Mouse (Mus musculus) urinary bladder, postnatal 14 days (tissue): ENCODE results near the gene Tmem145.

ENCODE experiments used
- DNase-seq: peaks from one replicate; pipeline ENCODE4 v3.0.0; 2021; ENCODE audit warnings: low spot score

Tmem145 gene

GRCm38 (mm10) chr7:25293191-25293739, 12.6 kb upstream of the Tmem145 start:
- no peak for DNase-seq

DNA sequence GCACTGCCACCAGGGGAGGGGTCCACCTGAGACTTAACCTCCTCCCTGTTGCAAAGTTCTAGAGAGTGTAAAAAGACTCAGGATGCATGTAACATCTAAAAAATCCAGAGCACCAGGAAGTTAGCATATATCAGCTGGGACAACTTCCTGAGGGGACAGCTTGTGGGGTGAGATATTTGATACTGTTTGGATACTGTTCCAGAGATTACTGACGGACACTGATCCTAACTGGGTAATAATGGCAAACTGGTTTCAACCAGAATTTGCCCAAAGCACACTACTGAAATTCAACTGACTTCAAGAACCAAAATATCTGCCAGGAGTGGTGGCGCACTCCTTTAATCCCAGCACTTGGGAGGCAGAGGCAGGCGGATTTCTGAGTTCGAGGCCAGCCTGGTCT, 11.4 kb upstream of the Tmem145 start:
- no peak for DNase-seq

DNA sequence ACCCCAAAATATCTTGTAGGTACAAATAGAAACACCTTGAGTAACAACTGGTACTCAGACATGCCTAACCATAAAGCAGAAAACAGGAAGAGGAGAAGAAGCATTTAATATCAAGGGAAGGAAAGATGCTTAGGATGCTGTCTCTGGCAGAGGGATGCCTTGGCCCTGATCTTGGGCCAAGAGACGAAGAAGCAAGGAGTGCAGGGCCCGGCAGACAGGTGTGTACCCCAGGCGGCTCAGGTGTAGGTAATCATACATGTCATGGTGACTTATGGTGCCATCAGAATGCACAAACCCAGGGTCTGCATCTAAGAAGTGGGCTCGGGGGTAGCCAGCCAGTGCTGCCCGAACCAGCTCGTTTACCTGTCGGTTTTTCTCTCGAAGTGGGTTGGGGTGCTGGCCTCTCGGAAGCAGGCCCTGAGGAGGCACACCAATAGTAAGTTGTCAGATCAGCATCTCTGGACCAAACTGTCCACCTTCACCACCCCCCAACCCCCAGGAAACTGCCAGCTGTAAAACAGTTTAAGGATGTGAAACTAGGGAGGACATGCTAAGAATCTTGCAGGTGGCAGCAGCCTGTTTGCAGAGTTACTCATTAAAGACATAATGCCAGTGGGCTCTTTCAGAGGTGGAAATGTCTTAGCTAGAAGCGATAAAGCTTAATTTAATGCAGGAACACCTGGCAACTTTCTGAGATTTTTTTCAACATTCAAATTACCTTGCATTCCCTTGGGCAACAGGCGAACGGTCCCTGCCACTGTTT, 10.8 kb upstream of the Tmem145 start:
- no peak for DNase-seq

DNA sequence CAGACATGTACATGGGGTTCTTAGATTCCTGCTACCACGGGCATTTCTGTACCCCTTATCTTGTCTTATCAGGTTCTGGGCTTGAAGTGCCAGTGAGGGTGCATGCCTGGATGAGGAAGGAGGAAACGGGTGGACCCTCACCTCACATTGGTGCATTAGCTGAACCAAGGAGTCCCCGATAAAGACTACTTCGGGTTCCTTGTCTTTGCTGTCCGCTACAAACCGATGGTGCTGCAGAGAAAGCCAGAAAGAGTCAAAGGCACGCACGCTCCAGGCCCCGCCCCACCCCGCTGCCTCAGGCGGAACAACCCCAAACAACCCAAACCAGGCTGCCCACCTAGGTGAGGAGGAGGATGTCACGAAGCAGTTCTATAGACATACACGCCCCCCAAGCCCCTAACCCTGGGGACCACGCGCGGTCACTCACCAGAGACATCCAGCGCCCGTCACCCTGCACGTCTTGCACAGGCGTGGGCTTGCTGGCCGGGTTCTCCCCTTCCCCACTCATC, 8.9 kb upstream of the Tmem145 start:
- no peak for DNase-seq

DNA sequence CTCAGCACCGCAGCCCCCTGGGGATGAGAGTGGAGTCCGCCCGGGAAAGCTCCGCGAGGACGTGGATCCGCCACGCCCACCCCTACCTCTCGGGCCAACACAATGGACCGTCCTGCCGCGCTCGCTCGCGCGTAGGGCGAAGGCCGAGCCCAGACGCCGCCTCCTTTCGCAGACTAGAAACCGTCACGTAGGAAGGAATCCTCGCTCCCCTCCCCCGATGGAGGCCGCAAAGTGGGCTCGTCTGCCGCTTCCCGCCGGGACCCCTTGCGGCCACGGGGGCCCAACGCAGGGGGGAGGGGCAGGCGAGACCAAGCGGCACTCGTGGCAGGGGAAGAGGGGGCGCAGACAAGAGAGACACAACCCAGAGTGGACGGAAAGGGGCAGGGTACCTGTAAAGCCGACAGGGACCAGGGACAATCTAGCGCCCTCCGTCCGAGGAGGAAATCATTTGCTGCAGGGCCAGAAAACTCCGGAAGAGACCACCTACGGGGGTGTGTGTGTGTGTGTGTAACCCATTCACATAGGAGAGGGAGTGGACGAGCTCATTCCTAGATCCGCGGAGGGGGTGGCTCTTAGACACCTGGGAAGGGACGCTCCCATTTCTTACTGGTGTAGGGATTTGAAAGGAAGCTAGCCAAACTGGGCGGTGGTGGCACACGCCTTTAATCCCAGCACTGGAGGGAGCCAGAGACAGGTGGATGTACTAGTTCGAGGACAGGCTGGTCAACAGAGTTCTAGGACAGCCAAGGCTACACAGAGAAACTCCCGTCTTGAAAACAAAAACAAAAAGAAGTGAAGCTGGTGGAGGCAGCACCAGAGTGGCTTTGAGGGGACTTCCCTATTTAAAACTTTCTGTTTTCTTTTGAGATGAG, 8.2 kb upstream of the Tmem145 start, which contains the start of gene Pafah1b3:
TSS of gene Pafah1b3 (minus strand) at position 533 of the 872 bp plus-strand sequence.
- peak; percentile 87 for DNase-seq

GRCm38 (mm10) chr7:25301063-25301462, 4.8 kb upstream of the Tmem145 start, which contains the start of gene Prr19:
Prr19 (plus strand) TSS chr7:25301411.
- no peak for DNase-seq

DNA sequence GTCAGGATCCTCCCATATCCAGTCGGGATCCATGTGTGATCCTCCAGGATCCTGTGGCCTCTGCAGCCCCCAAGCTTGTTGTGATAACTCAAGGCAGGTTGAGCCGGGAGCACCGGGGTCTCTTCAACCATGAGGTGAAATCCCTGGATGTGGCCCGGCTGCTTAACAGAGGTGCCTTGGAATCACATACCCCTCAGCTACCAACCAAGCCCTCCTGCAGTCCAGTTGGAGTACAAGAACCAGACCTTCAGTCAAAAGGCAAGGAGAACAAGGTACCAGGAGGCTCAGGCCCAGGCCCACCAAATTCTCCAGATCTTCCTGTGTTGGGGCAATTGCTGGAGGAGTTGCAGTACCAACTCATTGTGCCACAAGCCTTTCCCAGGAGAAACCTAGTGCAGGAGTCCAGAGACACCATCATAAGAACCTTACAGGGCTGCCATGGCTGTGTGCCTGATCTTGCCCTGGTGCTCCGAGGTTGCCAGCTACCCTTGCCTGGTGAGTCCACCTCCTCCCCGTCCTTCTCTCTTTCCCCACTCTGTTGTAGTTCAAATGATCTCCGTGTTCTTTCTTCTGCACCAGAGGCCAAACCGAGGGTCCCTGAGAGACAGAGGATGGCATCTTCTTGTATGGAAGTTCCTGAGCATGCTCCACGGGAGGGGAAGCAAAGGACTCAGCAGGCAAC, 2.8 kb upstream of the Tmem145 start:
- DNase-seq = no peak

DNA sequence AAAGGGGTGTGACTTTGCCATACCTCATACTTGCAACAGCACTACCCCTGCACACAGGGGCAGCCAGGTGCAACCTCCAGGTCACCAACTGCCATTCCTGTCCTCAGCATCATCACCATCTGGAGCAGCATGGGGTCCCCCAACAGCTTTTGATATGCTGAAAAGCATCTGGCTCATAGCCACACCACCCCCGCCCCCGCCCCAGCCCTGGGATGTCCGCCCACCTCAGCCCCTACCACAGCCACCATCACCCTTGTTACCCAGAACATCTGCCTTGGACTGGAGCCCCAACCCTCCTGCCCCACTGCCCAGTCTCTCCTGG, 2.3 kb upstream of the Tmem145 start:
- DNase-seq = no peak

DNA sequence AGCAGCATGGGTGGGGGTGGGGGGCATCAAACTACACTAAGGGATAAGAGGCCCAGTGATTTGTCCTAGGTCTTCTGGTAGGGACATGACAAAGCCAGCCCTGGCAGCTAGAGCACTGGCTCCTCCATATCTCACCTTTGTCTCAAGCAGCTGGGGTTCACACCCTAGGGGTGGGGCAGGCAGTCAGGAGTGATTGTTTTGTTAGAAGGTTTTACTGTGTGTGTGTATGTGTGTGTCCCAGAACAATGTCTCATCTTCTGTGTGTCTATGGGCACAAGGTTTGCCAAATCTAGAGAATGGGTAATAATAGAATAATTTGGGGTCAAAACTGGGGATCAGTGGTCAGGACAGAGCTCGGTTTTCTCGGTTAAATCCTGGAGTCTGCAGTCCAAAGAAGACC, 425 bp upstream of the Tmem145 start:
- DNase-seq = no peak

DNA sequence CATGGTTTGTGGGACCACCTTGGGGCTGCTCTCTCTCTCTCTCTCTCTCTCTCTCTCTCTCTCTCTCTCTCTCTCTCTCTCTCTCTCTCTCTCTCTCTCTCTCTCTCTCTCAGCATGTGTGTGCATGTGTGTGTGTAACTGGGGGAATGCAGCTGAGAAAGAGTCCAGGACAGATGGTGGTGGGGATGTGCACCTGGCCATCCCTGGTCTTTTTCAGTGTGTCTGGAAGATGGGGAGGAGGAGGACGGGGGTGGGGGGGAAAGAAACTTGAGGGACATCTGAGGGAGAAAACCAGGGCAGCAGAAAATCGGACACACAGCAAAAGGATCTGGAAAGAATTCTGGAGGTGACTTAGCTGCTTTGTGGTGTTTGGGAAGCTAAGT, 699 bp downstream of the Tmem145 start:
- DNase-seq = no peak

GRCm38 (mm10) chr7:25308702-25309318, 2.9 kb downstream of the Tmem145 start:
- DNase-seq = no peak

- DNase-seq = no peak
Measured at GRCm38 (mm10) chr7:25309425-25309824, 3.5 kb downstream of the Tmem145 start.

GRCm38 (mm10) chr7:25311193-25311592, 5.3 kb downstream of the Tmem145 start:
- no peak for DNase-seq

DNA sequence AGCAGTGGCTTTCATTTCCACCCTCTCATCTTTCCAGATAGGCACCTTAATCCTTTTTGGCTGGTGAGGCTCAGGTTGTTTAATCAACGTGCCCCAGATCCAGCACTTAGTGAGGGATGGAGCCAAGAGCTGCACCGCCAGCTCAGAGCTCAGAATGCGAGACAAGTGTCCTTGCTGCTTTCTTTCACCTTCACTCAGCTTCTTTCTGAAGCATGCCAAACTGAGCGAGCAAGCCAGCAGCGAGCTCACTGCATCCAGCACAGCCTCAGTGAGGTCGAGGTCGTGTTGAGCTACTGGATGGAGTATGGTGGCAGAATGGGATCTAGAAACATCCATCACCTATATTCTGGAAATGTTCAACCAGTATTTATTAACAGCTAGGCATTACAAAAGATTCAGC, 7.4 kb downstream of the Tmem145 start:
- no peak for DNase-seq

GRCm38 (mm10) chr7:25314606-25315305, 8.8 kb downstream of the Tmem145 start:
- DNase-seq = no peak

GRCm38 (mm10) chr7:25315306-25316041, 9.6 kb downstream of the Tmem145 start:
- no peak for DNase-seq

GRCm38 (mm10) chr7:25316532-25317445, 10.9 kb downstream of the Tmem145 start, which contains the start of gene Megf8:
Megf8 (plus strand) TSS chr7:25317164.
- DNase-seq = peak; percentile 98

- no peak for DNase-seq
Measured at GRCm38 (mm10) chr7:25317446-25317999, 11.6 kb downstream of the Tmem145 start.

DNA sequence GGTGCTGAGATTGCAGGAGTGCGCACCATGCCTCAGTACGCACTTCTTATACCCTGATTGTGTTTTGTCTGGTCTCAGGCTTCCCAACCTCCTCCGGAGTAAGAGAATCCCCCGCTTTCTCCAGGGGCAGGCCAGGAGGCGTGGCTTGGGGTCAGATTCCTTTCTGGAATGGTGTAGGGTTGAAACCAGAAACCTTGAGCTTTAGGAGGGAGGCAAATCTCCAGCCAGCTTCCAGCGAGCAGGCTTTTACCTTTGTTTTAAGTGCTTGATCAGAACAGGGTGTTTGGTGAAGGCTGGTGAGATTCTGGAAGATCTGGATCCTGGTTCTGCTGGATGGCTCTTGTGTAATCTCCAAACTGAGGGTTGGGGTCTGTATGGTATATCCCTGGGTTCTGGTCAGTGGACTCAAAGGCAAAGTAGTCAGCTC, 16.2 kb downstream of the Tmem145 start:
- peak; percentile 53 for DNase-seq
